Mouse (Mus musculus) kidney, adult 8-10 months (tissue): ENCODE results near the gene Spag17.

Source experiments
- DNase-seq, 2 experiments: peaks; one replicate each; pipeline ENCODE4 v3.0.0; 2022

The Spag17 gene

GRCm38 (mm10) chr3:100180471-100180870 lies 295.3 kb downstream of the Spag17 start:
- DNase-seq = no peak

GRCm38 (mm10) chr3:100189444-100189843 lies 304.2 kb downstream of the Spag17 start:
- peak; percentile 38 to 72 for DNase-seq

GRCm38 (mm10) chr3:100189861-100190260 lies 304.7 kb downstream of the Spag17 start:
- DNase-seq = no peak
